Mouse (Mus musculus): ENCODE data around the gene Gprc5a. TPM values are rescaled to one million over a fixed set of nuclear protein-coding genes. Genes with fewer than 3 reads are reported as not detected.

The Gprc5a gene
- polyA plus RNA-seq, 1 experiment = not detected

DNA sequence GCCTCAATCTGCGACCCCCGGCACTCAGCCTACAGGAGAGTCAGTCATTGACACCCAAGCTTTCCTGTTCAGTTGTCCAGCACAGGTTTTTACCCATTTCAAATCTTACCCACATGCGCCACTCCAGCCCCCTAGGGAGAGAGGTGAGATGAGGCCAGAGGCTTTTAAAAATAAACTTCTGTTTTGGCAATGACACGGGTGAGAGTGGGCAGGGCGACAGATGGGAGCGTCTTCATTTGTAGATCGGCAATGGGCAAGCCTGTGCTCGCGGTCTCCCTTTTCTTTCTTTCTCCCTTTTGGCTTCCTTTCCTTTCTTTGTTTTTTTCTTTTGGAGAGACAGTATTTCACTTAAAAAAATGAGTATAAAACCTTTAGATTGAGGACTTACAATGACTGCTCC, 68.0 kb downstream of the Gprc5a start:
- Histone ChIP-seq H3K4me1 (ENCODE audit: control insufficient read depth, insufficient read depth, low read length) (no peaks in the 10 kb centered on the region; the same call in 1 of the 2 replicates), H3K27ac (ENCODE audit: control insufficient read depth, insufficient read depth, low read depth, low read length, poor library complexity) (no peak overlapping the region), H3K4me3 (replicated peaks; ENCODE audit: control insufficient read depth, low read depth, low read length) (no peak overlapping the region)
- TF ChIP-seq CTCF (IDR thresholded peaks at IDR 0.05; ENCODE audit: control insufficient read depth, insufficient read depth, low read length) (no peak), POLR2A (IDR thresholded peaks at IDR 0.05; ENCODE audit: borderline replicate concordance, control insufficient read depth, low read depth, low read length) (no peak)
- WGBS = 92% methylated on average over 9 of the region's 9 CpGs

Other genes with a start within 250 kb of the Gprc5a start
- gene Crebl2, start 235.5 kb upstream of the Gprc5a start, polyA plus RNA-seq (2011; ENCODE audit: insufficient read depth, insufficient read length, low replicate concordance, missing spikeins) = 4.2 and 8.3 TPM in 2 replicates
- 6.9 and 16.6 TPM in 2 replicates for gene Gpr19, start 167.1 kb upstream of the Gprc5a start, polyA plus RNA-seq (2011; ENCODE audit: insufficient read depth, insufficient read length, low replicate concordance, missing spikeins)
- 40.0 and 47.4 TPM in 2 replicates for gene Cdkn1b, start 145.2 kb upstream of the Gprc5a start, polyA plus RNA-seq (2011; ENCODE audit: insufficient read depth, insufficient read length, low replicate concordance, missing spikeins)
- 2.4 and 6.2 TPM in 2 replicates for gene Apold1, start 83.9 kb upstream of the Gprc5a start, polyA plus RNA-seq (2011; ENCODE audit: insufficient read depth, insufficient read length, low replicate concordance, missing spikeins)
- gene Ddx47, start 54.0 kb upstream of the Gprc5a start, polyA plus RNA-seq (2011; ENCODE audit: insufficient read depth, insufficient read length, low replicate concordance, missing spikeins) = 51.5 and 56.9 TPM in 2 replicates
- not detected in 2 replicates for gene Gprc5d, start 52.6 kb downstream of the Gprc5a start, polyA plus RNA-seq (2011; ENCODE audit: insufficient read depth, insufficient read length, low replicate concordance, missing spikeins)
- gene Fam234b, start 132.3 kb downstream of the Gprc5a start, polyA plus RNA-seq (2011; ENCODE audit: insufficient read depth, insufficient read length, low replicate concordance, missing spikeins) = 28.7 and 38.2 TPM in 2 replicates
- gene Hebp1, start 132.4 kb downstream of the Gprc5a start, polyA plus RNA-seq (2011; ENCODE audit: insufficient read depth, insufficient read length, low replicate concordance, missing spikeins) = 103 and 178 TPM in 2 replicates
- not detected in 2 replicates for gene Gsg1, start 188.7 kb downstream of the Gprc5a start, polyA plus RNA-seq (2011; ENCODE audit: insufficient read depth, insufficient read length, low replicate concordance, missing spikeins)
- not detected in 2 replicates for gene Pbp2, start 244.8 kb downstream of the Gprc5a start, polyA plus RNA-seq (2011; ENCODE audit: insufficient read depth, insufficient read length, low replicate concordance, missing spikeins)